Mouse (Mus musculus) heart, postnatal 0 days (tissue): Measurements from ENCODE around the gene Bfsp2.

Source experiments
- CTCF ChIP-seq: IDR thresholded peaks from 2 replicates; pipeline ENCODE4 v1.5.1; 2016; ENCODE audit warnings: antibody characterized with exemption, control low read depth, low read depth
- EP300 ChIP-seq: IDR thresholded peaks from 2 replicates; pipeline ENCODE4 v1.6.1; 2016; ENCODE audit warnings: antibody characterized with exemption, low read depth

DNA sequence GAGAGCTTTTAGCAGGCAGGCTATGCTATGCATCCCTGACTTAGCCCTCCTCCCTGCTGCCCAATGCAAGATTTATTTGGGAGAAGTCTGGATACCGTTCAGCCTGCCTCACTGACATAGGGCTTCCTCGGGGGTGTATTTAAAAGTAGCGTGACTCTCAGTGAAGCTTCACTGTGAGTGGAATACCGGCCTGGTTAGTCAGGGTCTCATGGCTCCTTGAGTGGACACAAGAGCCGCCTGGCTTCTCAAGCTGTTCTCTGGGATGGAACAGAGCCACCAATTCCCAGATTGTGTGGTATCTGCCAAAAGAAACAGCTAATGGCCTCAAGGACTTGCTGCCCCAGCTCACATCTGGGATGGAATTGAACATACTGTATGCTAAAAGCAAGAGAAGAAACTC, 43.1 kb downstream of the Bfsp2 start:
- TF ChIP-seq EP300 (no peak), CTCF (no peak)
